In genomic region chr17:35914975-35915374, GRCm38 (mm10) we compare ENCODE assay signal across 8 mouse cellular contexts. TPM values are rescaled to one million over a fixed set of nuclear protein-coding genes. Genes with fewer than 3 reads are reported as not detected.
DNase-seq lines count a peak whose midpoint lies in the region; ATAC-seq and TF ChIP-seq lines count a peak whose summit lies in the region.

No protein-coding gene starts in this region.

- no peak for TF ChIP-seq POLR2A in ES-Bruce4 (IDR thresholded peaks at IDR 0.05; ENCODE audit: insufficient read depth, low read length)

- no peak for DNase-seq in heart, postnatal 4 days
- no peak for DNase-seq in midbrain, embryonic 11.5 days (ENCODE audit: low spot score, missing footprints)
- DNase-seq in yolk sac, embryonic 10.5 days (ENCODE audit: low spot score): no peak
- DNase-seq in thymus, postnatal 0 days (ENCODE audit: low spot score): no peak
- no peak for DNase-seq in right cerebral cortex, adult 2 months (ENCODE audit: low spot score in 2 of 2)

- TF ChIP-seq CTCF in ES-Bruce4 (IDR thresholded peaks at IDR 0.05; ENCODE audit: low read depth, low read length): no peak

- H3K4me1 ChIP-seq in heart, embryonic 14.5 days (ENCODE audit: control insufficient read depth in 2 of 2, insufficient read depth in 2 of 2, low read length in 2 of 2): peaks cover 8 to 19% of the 10 kb centered on the region in 2 experiments
- peaks cover 2% of the 10 kb centered on the region for H3K4me1 ChIP-seq in ES-Bruce4 (ENCODE audit: control insufficient read depth, insufficient read depth, low read length)
- peaks cover 20% of the 10 kb centered on the region for H3K4me1 ChIP-seq in hindbrain, embryonic 13.5 days (replicated peaks)
- peaks cover 14% of the 10 kb centered on the region for H3K4me1 ChIP-seq in midbrain, embryonic 11.5 days (ENCODE audit: control insufficient read depth, insufficient read depth, low read length)

- H3K27me3 ChIP-seq in heart, embryonic 14.5 days (ENCODE audit: control insufficient read depth, insufficient read depth, low read length): no peaks in the 10 kb centered on the region
- H3K27me3 ChIP-seq in ES-Bruce4 (ENCODE audit: control insufficient read depth, insufficient read depth, low read length, poor library complexity, severe bottlenecking): no peaks in the 10 kb centered on the region
- no peaks in the 10 kb centered on the region for H3K27me3 ChIP-seq in hindbrain, embryonic 13.5 days
- H3K27me3 ChIP-seq in midbrain, embryonic 11.5 days (ENCODE audit: control insufficient read depth, insufficient read depth, low read length): no peaks in the 10 kb centered on the region

- no peak for TF ChIP-seq EP300 in ES-Bruce4 (IDR thresholded peaks at IDR 0.05; ENCODE audit: insufficient read depth, low read depth, low read length)

- 78% methylated on average over 6 of the region's 6 CpGs for WGBS in heart, embryonic 14.5 days
- WGBS in hindbrain, embryonic 13.5 days: 83% methylated on average over 6 of the region's 6 CpGs
- 83% methylated on average over 6 of the region's 6 CpGs for WGBS in midbrain, embryonic 11.5 days

- H3K4me2 ChIP-seq in heart, embryonic 14.5 days (ENCODE audit: low read length): peak overlapping the region; percentile 83
- peak overlapping the region; percentile 79 for H3K4me2 ChIP-seq in hindbrain, embryonic 13.5 days
- peak overlapping the region; percentile 84; the same call in 1 of the 2 replicates for H3K4me2 ChIP-seq in midbrain, embryonic 11.5 days

- H3K9ac ChIP-seq in heart, embryonic 14.5 days (ENCODE audit: low read length): 0 out of 2 replicates have a peak overlapping the region, but pooled peaks have one; percentile 83
- peak overlapping the region; percentile 86 for H3K9ac ChIP-seq in ES-Bruce4 (ENCODE audit: low read depth, poor library complexity, severe bottlenecking)
- peak overlapping the region; percentile 98; the same call in 1 of the 2 replicates for H3K9ac ChIP-seq in hindbrain, embryonic 13.5 days
- H3K9ac ChIP-seq in midbrain, embryonic 11.5 days (ENCODE audit: low read length): no peak overlapping the region

- no peaks in the 10 kb centered on the region for H3K9me3 ChIP-seq in heart, embryonic 14.5 days (ENCODE audit: control insufficient read depth, low read length)
- no peaks in the 10 kb centered on the region for H3K9me3 ChIP-seq in ES-Bruce4 (replicated peaks; ENCODE audit: control insufficient read depth, insufficient read depth, low read length, poor library complexity, severe bottlenecking)
- H3K9me3 ChIP-seq in hindbrain, embryonic 13.5 days: no peaks in the 10 kb centered on the region
- H3K9me3 ChIP-seq in midbrain, embryonic 11.5 days (ENCODE audit: control insufficient read depth, low read length): no peaks in the 10 kb centered on the region

- no peak overlapping the region for H3K27ac ChIP-seq in heart, embryonic 14.5 days (replicated peaks in 1 of 2; ENCODE audit: control insufficient read depth in 1 of 2, insufficient read depth in 1 of 2, low read depth in 2 of 2, low read length in 2 of 2)
- no peak overlapping the region for H3K27ac ChIP-seq in ES-Bruce4 (ENCODE audit: insufficient read depth, low read length)
- H3K27ac ChIP-seq in hindbrain, embryonic 13.5 days: no peak overlapping the region
- H3K27ac ChIP-seq in midbrain, embryonic 11.5 days (ENCODE audit: low read depth, low read length): no peak overlapping the region

- ATAC-seq in heart, embryonic 14.5 days (ENCODE audit: insufficient number of reproducible peaks, insufficient read depth, low FRiP score, low read depth): no peak
- ATAC-seq in hindbrain, embryonic 13.5 days (ENCODE audit: low FRiP score): no peak
- ATAC-seq in midbrain, embryonic 11.5 days (ENCODE audit: low FRiP score): no peak

- peak overlapping the region in 1 of 2 experiments; percentile 75; a peak in 1 of 4 replicates for H3K4me3 ChIP-seq in heart, embryonic 14.5 days (ENCODE audit: control insufficient read depth in 1 of 2, insufficient read depth in 1 of 2, low read depth in 1 of 2, low read length in 2 of 2)
- H3K4me3 ChIP-seq in ES-Bruce4 (ENCODE audit: low read depth, low read length): peak overlapping the region; percentile 100
- peak overlapping the region; percentile 75 for H3K4me3 ChIP-seq in hindbrain, embryonic 13.5 days
- H3K4me3 ChIP-seq in midbrain, embryonic 11.5 days (ENCODE audit: low read depth, low read length): no peak overlapping the region

- H3K36me3 ChIP-seq in heart, embryonic 14.5 days (ENCODE audit: control insufficient read depth, insufficient read depth, low read length): peaks cover 48% of the 10 kb centered on the region
- H3K36me3 ChIP-seq in ES-Bruce4 (ENCODE audit: control insufficient read depth, insufficient read depth, low read length, poor library complexity, severe bottlenecking): peaks cover 42% of the 10 kb centered on the region
- peaks cover 24% of the 10 kb centered on the region for H3K36me3 ChIP-seq in hindbrain, embryonic 13.5 days
- peaks cover 3% of the 10 kb centered on the region for H3K36me3 ChIP-seq in midbrain, embryonic 11.5 days (ENCODE audit: control insufficient read depth, insufficient read depth, low read length)

RNA-seq across cellular contexts. Expression of gene Mrps18b, which starts 1.2 kb away (rescaled TPM):
- 65.8 and 67.0 TPM in 2 replicates for polyA plus RNA-seq in heart, embryonic 14.5 days (2014; fragmentation: Nextera tagmentation; extraction: Ambion mirVana)
- 10 to 100 TPM; 56.1 to 58.3 TPM for total RNA-seq in heart, postnatal 4 days (2021)
- 117 and 144 TPM in 2 replicates for polyA plus RNA-seq in ES-Bruce4 (2011; ENCODE audit: insufficient read depth, insufficient read length, low read depth, missing spikeins)
- 46.8 and 54.7 TPM in 2 replicates for polyA plus RNA-seq in hindbrain, embryonic 13.5 days (2015; fragmentation: Nextera tagmentation; extraction: Ambion mirVana)
- 57.1 and 61.8 TPM in 2 replicates for polyA plus RNA-seq in midbrain, embryonic 11.5 days (2014; fragmentation: Nextera tagmentation; extraction: Ambion mirVana)
- polyA plus RNA-seq in thymus, postnatal 0 days (2015; fragmentation: Nextera tagmentation; extraction: Ambion mirVana): 91.1 and 93.5 TPM in 2 replicates

RNA-seq across cellular contexts. Expression of gene Ppp1r10, which starts 1.3 kb away (rescaled TPM):
- polyA plus RNA-seq in heart, embryonic 14.5 days (2014; fragmentation: Nextera tagmentation; extraction: Ambion mirVana): 21.8 and 23.6 TPM in 2 replicates
- total RNA-seq in heart, postnatal 4 days (2021): 10 to 100 TPM; 49.2 to 58.5 TPM
- 54.0 and 58.7 TPM in 2 replicates for polyA plus RNA-seq in ES-Bruce4 (2011; ENCODE audit: insufficient read depth, insufficient read length, low read depth, missing spikeins)
- polyA plus RNA-seq in hindbrain, embryonic 13.5 days (2015; fragmentation: Nextera tagmentation; extraction: Ambion mirVana): 46.0 and 47.2 TPM in 2 replicates
- 44.3 TPM in 2 replicates for polyA plus RNA-seq in midbrain, embryonic 11.5 days (2014; fragmentation: Nextera tagmentation; extraction: Ambion mirVana)
- 35.6 and 36.0 TPM in 2 replicates for polyA plus RNA-seq in thymus, postnatal 0 days (2015; fragmentation: Nextera tagmentation; extraction: Ambion mirVana)

RNA-seq across cellular contexts. Expression of gene Atat1, which starts 5.1 kb away (rescaled TPM):
- polyA plus RNA-seq in heart, embryonic 14.5 days (2014; fragmentation: Nextera tagmentation; extraction: Ambion mirVana): 52.5 and 53.1 TPM in 2 replicates
- total RNA-seq in heart, postnatal 4 days (2021): 10 to 100 TPM; 18.7 to 23.0 TPM
- polyA plus RNA-seq in ES-Bruce4 (2011; ENCODE audit: insufficient read depth, insufficient read length, low read depth, missing spikeins): 33.4 and 42.5 TPM in 2 replicates
- 434 and 438 TPM in 2 replicates for polyA plus RNA-seq in hindbrain, embryonic 13.5 days (2015; fragmentation: Nextera tagmentation; extraction: Ambion mirVana)
- 158 and 168 TPM in 2 replicates for polyA plus RNA-seq in midbrain, embryonic 11.5 days (2014; fragmentation: Nextera tagmentation; extraction: Ambion mirVana)
- 16.4 and 17.5 TPM in 2 replicates for polyA plus RNA-seq in thymus, postnatal 0 days (2015; fragmentation: Nextera tagmentation; extraction: Ambion mirVana)

RNA-seq across cellular contexts. Expression of gene 2310061I04Rik, which starts 17.7 kb away (rescaled TPM):
- polyA plus RNA-seq in heart, embryonic 14.5 days (2014; fragmentation: Nextera tagmentation; extraction: Ambion mirVana): 28.7 and 28.9 TPM in 2 replicates
- 10 to 100 TPM; 45.0 to 47.0 TPM for total RNA-seq in heart, postnatal 4 days (2021)
- polyA plus RNA-seq in ES-Bruce4 (2011; ENCODE audit: insufficient read depth, insufficient read length, low read depth, missing spikeins): 58.1 and 58.9 TPM in 2 replicates
- 45.8 and 48.7 TPM in 2 replicates for polyA plus RNA-seq in hindbrain, embryonic 13.5 days (2015; fragmentation: Nextera tagmentation; extraction: Ambion mirVana)
- 22.7 and 23.3 TPM in 2 replicates for polyA plus RNA-seq in midbrain, embryonic 11.5 days (2014; fragmentation: Nextera tagmentation; extraction: Ambion mirVana)
- polyA plus RNA-seq in thymus, postnatal 0 days (2015; fragmentation: Nextera tagmentation; extraction: Ambion mirVana): 24.5 and 27.1 TPM in 2 replicates

RNA-seq across cellular contexts. Expression of gene Dhx16, which starts 35.4 kb away (rescaled TPM):
- polyA plus RNA-seq in heart, embryonic 14.5 days (2014; fragmentation: Nextera tagmentation; extraction: Ambion mirVana): 18.6 and 22.0 TPM in 2 replicates
- 10 to 100 TPM; 24.2 to 25.1 TPM for total RNA-seq in heart, postnatal 4 days (2021)
- 533 and 573 TPM in 2 replicates for polyA plus RNA-seq in ES-Bruce4 (2011; ENCODE audit: insufficient read depth, insufficient read length, low read depth, missing spikeins)
- polyA plus RNA-seq in hindbrain, embryonic 13.5 days (2015; fragmentation: Nextera tagmentation; extraction: Ambion mirVana): 28.6 and 35.3 TPM in 2 replicates
- polyA plus RNA-seq in midbrain, embryonic 11.5 days (2014; fragmentation: Nextera tagmentation; extraction: Ambion mirVana): 39.0 and 43.6 TPM in 2 replicates
- polyA plus RNA-seq in thymus, postnatal 0 days (2015; fragmentation: Nextera tagmentation; extraction: Ambion mirVana): 48.9 and 50.6 TPM in 2 replicates
